Mouse (Mus musculus) natural killer cell, adult 2 months (primary cell): Measurements from ENCODE around the gene Minos1.
A peak's percentile ranks its signal among the peaks of the same experiment; 100 is the strongest.

Experiments used
- DNase-seq, 2 experiments: peaks; one replicate each; pipeline ENCODE4 v3.0.0; 2022; ENCODE audit warnings: low spot score in 2 of 2

Gene Minos1

GRCm38 (mm10) chr4:139130701-139131549, at the start of gene Minos1:
Gene Minos1, minus strand, starts transcription at chr4:139131113.
- peak; percentile 95 to 96 for DNase-seq

- no peak for DNase-seq
Observed at GRCm38 (mm10) chr4:139179731-139180625, 49.1 kb upstream of the Minos1 start.

- DNase-seq: no peak
Observed at GRCm38 (mm10) chr4:139179218-139179617, 48.3 kb upstream of the Minos1 start.

- DNase-seq: no peak
Observed at GRCm38 (mm10) chr4:139178377-139178776, 47.5 kb upstream of the Minos1 start.

GRCm38 (mm10) chr4:139177921-139178320, 47.0 kb upstream of the Minos1 start:
- DNase-seq: no peak

GRCm38 (mm10) chr4:139176023-139176422, 45.1 kb upstream of the Minos1 start:
- DNase-seq: no peak

GRCm38 (mm10) chr4:139175061-139175971, 44.4 kb upstream of the Minos1 start:
- no peak for DNase-seq

- no peak for DNase-seq
Observed at GRCm38 (mm10) chr4:139169748-139170279, 38.9 kb upstream of the Minos1 start.

- DNase-seq: peak in 1 of 2 experiments; percentile 78
Observed at GRCm38 (mm10) chr4:139168985-139169747, 38.3 kb upstream of the Minos1 start.

- DNase-seq: no peak
Observed at GRCm38 (mm10) chr4:139167107-139167506, 36.2 kb upstream of the Minos1 start.

- peak in 1 of 2 experiments; percentile 70 for DNase-seq
Observed at GRCm38 (mm10) chr4:139166244-139166643, 35.3 kb upstream of the Minos1 start.

GRCm38 (mm10) chr4:139165259-139165658, 34.3 kb upstream of the Minos1 start:
- DNase-seq: no peak

GRCm38 (mm10) chr4:139164082-139164481, 33.2 kb upstream of the Minos1 start:
- DNase-seq: no peak

- DNase-seq: no peak
Observed at GRCm38 (mm10) chr4:139161076-139161475, 30.2 kb upstream of the Minos1 start.

GRCm38 (mm10) chr4:139158350-139158749, 27.4 kb upstream of the Minos1 start:
- no peak for DNase-seq

- no peak for DNase-seq
Observed at GRCm38 (mm10) chr4:139156538-139156937, 25.6 kb upstream of the Minos1 start.

- DNase-seq: no peak
Observed at GRCm38 (mm10) chr4:139154576-139155307, 23.8 kb upstream of the Minos1 start.

- no peak for DNase-seq
Observed at GRCm38 (mm10) chr4:139151370-139151769, 20.5 kb upstream of the Minos1 start.

- no peak for DNase-seq
Observed at GRCm38 (mm10) chr4:139146760-139147159, 15.8 kb upstream of the Minos1 start.

- DNase-seq: peak; percentile 26 to 48
Observed at GRCm38 (mm10) chr4:139145156-139145555, 14.2 kb upstream of the Minos1 start.
